Mouse (Mus musculus) ES-E14 (cell line): ENCODE data around the gene Cabp1.

Experiments used
- CHD2 ChIP-seq: IDR thresholded peaks from 2 replicates; pipeline ENCODE4 v1.6.1; 2014; ENCODE audit warnings: mild to moderate bottlenecking, low read depth, low read length, inconsistent platforms
- HCFC1 ChIP-seq: IDR thresholded peaks from 2 replicates; pipeline ENCODE4 v1.6.1; 2012; ENCODE audit warnings: low read length, inconsistent platforms, borderline replicate concordance; ENCODE audit not compliant: insufficient read depth
- ZC3H11A ChIP-seq: IDR thresholded peaks from 2 replicates; pipeline ENCODE4 v1.6.1; 2012; ENCODE audit warnings: low read depth, mild to moderate bottlenecking, inconsistent platforms, low read length, borderline replicate concordance
- ZNF384 ChIP-seq: IDR thresholded peaks from 2 replicates; pipeline ENCODE4 v1.6.1; 2012; ENCODE audit warnings: low read depth, low read length, inconsistent platforms

- TF ChIP-seq CHD2 (no peak), ZC3H11A (no peak), HCFC1 (no peak), ZNF384 (no peak)
These were observed 19.6 kb downstream of the Cabp1 start for GRCm38 (mm10) chr5:115174554-115174953.
